Mouse (Mus musculus) liver, embryonic 14.5 days (tissue): ENCODE results near the gene Cactin.

Experiments
- CTCF ChIP-seq: IDR thresholded peaks from 2 replicates; pipeline ENCODE4 v1.5.1; 2016; ENCODE audit warnings: antibody characterized with exemption, low read depth, control low read depth
- EP300 ChIP-seq: IDR thresholded peaks from 2 replicates; pipeline ENCODE4 v1.6.1; 2016; ENCODE audit warnings: antibody characterized with exemption, low read depth

GRCm38 (mm10) chr10:81375322-81375721, 54.4 kb downstream of the Cactin start:
- TF ChIP-seq EP300 (no peak), CTCF (no peak)
